Mouse (Mus musculus) heart, postnatal 0 days (tissue): Measurements from ENCODE around the gene Spata18.

Source experiments
- CTCF ChIP-seq: IDR thresholded peaks from 2 replicates; pipeline ENCODE4 v1.5.1; 2016; ENCODE audit warnings: antibody characterized with exemption, control low read depth, low read depth
- EP300 ChIP-seq: IDR thresholded peaks from 2 replicates; pipeline ENCODE4 v1.6.1; 2016; ENCODE audit warnings: antibody characterized with exemption, low read depth

GRCm38 (mm10) chr5:73651855-73652201 lies 649 bp downstream of the Spata18 start:
- no peak for TF ChIP-seq CTCF
- no peak for TF ChIP-seq EP300
